Mouse (Mus musculus) cortical plate, adult 2 months (tissue): ENCODE results near the gene Hcrt.

ENCODE experiments used
- CTCF ChIP-seq: fragments of 200-500 bp; IDR thresholded peaks from 2 replicates; pipeline ENCODE4 v1.5.1; 2011; ENCODE audit warnings: mild to moderate bottlenecking, control low read depth, low read length; ENCODE audit not compliant: insufficient read depth; ENCODE audit errors: extremely low read depth
- POLR2A ChIP-seq: fragments of 200-500 bp; IDR thresholded peaks from 2 replicates; pipeline ENCODE4 v1.6.1; 2011; ENCODE audit warnings: mild to moderate bottlenecking, low read length, control low read depth; ENCODE audit not compliant: insufficient read depth; ENCODE audit errors: extremely low read depth

DNA sequence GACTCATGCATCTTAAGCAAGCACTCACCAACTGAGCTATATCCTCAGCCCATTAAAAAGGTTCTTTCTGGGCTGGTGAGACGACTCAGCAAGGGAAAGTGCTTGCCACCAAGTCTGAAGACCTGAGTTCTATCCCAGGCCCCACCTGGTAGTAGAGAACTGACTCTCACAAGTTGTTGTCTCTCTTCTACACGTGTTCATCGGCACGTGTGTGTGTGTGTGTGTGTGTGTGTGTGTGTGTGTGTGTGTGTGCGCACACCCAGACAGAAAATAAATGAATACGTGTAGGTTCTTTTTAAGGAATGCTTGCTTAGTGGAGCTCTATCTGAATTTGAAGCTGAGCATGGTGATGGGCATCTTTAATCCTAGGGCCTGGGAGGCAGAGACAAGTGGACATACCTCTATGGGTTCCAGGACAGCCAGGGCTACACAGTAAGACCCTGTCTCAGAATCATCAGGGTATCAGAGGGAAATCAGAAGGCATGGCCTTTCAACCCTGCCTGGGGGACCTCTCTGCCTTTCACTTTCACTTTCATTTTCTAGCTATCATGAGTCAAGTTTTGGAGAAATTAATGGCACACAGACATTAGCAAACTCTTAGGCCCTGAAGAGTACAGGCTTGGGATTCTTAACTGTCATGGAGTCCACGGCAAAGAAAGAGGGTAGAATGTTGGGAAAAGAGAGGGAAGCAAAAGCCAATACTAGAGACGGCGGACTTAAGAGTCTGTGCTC, 27.4 kb downstream of the Hcrt start:
- no peak for TF ChIP-seq CTCF
- no peak for TF ChIP-seq POLR2A
